Mouse (Mus musculus): ENCODE measurements at regions not wholly inside any gene's neighbourhood (a gene's known extent, or its start where the extent isn't known, plus 50 kb on each side); places are given as distances from the start of the nearest gene placed in this dataset.

- DNase-seq, result no peak
These were observed 326.2 kb upstream of the Fam241a start for GRCm38 (mm10) chr3:128222344-128222743.

GRCm38 (mm10) chr3:128221625-128222024, 325.5 kb upstream of the Fam241a start:
- DNase-seq, result no peak

DNA sequence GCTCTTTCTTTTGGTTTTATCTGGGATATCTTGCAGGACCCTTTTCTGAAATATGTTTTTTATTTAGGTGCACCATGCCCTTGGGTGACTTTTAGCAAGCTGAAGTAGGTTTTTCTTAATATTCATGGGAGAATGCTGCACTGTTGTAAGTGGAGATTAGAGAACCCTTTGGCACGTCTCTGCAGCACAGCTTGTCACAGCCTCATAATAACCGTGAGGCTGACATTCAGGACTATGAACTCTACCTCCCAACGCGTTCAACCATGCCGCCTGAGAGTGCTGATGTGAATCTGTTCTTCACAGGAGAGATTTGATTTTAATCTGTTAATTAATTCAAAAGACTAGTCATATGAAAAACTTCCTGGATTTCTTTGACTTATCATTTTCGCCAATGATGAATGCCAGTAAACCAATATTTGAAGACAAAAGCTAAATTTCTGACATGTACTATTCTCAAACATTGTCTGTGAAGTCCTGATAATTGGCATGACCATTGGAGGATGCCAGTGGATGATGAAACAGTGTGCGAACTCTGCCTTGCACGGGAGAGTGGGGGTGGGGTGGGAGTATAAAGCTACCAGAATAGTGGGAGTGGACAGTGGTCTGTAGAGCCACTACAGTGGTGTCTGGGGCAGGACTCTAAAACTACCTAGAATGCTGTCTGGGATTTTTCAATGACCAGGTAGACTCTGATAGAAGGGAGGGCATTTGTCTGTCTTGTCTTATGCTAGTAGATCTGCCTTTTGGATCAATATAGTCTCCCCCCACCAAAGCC, 324.8 kb upstream of the Fam241a start:
- no peak for DNase-seq

DNA sequence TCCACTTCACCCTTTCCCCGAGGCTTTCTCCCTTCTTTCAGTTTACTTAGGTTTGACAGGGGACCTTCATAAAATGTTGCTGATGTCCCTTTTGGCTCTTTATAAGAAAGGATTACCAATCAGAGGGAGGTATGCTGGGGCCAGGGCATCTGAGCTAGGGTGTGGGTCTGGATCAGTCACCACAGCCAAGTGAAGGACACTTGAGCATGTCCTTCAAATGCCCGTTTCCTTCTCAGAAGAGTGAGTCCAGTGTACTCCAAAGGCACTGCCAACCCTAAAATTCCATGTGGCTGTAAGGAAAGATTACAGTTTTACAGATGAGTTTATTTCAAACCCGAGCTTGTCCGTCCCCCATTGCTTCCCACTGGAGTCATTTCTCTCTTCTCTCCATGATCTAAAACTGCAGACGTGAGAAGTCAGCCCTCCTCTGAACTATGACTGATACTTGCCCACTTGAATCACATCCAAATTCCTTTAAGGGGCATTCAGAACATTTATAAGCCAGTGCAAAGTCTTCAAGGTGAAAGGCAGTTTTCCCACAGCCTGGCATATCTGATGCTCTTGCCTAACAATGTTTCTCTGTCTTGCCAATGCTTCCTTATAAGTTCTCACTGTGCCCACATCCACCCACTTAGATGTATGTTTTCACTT, 321.8 kb upstream of the Fam241a start:
- no peak for DNase-seq

GRCm38 (mm10) chr3:128212256-128212655, 316.1 kb upstream of the Fam241a start:
- DNase-seq, result no peak

- no peak for DNase-seq
These were observed 314.5 kb upstream of the Fam241a start for GRCm38 (mm10) chr3:128210591-128210990.

DNA sequence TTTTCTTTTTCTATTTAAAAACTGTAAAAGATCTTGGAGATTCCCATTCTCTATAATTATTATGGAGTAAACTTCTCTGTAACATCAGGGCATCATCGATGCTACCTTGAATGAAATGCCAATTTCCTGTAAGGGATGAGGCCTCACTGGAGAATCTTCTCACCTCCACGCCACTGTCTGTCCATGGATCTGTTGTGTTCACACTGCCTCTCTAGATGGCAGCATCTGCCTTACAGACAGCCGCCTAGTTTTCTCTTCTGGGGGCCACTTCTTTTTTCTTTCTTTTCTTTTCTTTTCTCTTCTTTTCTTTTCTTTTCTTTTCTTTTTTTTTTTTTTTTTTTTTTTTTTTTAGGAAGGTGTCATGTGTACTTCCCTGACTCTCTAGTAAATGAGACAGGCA, 310.8 kb upstream of the Fam241a start:
- DNase-seq, result no peak

GRCm38 (mm10) chr3:128206483-128206882, 310.4 kb upstream of the Fam241a start:
- no peak for DNase-seq

DNA sequence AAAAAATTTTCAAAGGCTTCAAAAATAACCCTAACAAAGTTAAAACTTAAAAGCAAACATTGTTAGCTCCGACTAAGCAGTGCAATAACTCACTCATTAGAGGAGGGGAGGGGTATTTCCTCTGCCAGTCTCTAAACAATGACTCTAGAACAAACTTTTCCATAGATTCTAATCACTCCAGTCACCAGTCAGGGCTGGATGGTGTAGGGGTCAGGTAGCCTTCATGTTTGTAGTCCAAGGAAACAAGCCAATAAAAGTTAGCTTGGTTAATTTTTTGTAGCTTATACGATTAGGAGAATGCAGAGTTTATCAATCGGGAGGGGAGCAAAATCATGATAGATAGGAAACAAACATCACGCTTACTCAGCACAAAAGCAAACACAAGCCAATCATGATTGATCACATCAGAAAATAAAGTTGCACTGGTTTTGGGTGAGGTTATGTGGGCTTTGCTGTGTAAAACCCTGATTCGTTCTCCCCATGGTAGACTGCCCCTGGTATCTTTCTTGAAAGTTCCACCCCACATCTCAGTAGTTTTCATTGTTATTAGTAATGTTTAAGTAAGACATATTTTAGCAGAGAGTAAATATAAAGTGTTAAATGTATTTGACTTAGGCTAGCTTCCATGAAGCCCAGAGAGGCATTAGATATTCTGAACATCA, 304.6 kb upstream of the Fam241a start:
- no peak for DNase-seq

GRCm38 (mm10) chr3:128199466-128199865, 303.3 kb upstream of the Fam241a start:
- no peak for DNase-seq

DNA sequence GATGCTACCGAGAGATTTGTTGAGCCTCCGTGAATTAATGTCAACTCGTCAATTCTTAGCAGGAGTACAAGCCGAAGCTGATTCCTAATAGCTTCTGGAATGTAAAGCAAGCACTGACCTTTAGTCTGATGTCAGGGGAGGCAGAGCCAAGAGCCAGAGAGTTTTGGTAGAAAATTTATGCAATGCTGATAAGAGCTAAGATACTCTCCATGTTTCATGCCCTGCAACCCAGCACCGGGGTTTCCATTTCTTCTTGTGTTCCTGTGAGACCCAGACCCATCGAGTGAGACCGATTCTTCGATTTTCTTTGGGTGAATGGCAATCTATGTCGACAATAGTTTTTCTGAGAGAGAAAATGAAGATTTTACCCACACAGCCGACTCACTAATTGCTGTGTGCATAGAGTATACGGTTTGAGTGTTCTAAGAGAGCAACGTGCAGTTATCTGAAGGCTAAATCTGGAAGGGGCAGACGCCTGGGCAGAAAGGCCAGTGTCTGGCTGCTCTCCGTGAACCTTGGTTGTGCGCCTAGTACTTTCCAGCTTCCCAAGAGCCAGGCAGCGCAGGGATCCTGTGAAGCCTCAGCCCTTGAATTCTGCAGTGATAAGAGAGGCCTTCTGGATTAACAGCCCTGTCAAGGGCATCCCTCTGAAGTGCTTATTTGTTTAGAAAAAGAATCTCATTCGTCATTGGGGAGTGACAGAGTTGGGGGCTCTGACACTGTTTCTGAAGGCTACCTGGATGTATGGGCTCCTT, 296.1 kb upstream of the Fam241a start:
- no peak for DNase-seq

GRCm38 (mm10) chr3:128187330-128188044, 291.4 kb upstream of the Fam241a start:
- DNase-seq, result no peak

DNA sequence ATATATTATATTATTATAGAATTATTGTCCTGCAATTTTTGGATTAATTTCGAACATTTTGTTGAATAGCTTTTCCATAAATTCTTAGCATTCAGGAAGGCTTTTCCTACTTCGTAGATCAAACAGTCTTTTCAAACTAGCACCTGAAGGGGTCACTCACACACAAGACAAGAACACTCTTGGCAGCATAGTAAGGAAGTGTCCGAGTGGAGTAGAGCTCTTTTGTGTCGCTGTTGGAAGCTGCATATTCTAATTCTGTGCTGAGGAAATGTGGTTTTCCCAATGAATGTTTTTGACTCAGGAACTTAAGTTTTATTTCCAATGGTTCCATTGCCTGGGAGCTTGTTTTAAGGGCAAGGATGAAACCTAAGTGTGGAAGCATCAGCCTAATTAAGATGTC, 290.2 kb upstream of the Fam241a start:
- DNase-seq, result no peak

DNA sequence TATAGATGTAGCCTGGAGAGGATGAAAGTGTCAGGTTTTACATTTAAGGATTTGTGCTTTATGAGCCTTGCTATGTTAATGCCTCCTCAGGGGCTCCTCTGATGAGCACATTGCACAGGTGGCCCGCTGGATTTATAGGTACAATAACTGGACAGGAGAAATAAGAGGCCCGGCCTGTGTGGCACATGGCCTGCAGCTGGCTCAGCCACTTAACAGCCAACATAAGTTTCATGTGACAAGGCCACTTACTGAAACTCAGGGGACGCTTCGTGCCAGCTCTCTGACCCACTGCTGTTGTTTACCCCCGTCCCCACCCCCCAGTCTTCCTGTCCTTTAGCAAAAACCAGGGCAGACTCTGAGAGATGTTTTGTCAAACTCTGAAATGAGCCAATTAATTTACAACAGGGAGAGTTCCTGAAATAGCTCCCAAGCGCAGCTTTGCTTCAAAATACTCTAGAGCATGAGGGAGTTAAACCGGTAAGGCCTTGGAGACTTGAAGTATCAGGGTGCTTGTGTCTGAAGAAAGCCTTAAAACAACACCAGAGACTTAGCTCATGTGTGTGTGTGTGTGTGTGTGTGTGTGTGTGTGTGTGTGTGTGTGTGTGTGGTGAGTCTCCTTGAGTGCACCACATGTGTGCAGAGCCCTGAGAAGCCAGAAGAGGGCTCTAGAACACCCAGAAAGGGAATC, 285.2 kb upstream of the Fam241a start:
- DNase-seq, result no peak

GRCm38 (mm10) chr3:128149216-128149615, 253.1 kb upstream of the Fam241a start:
- DNase-seq, result no peak

DNA sequence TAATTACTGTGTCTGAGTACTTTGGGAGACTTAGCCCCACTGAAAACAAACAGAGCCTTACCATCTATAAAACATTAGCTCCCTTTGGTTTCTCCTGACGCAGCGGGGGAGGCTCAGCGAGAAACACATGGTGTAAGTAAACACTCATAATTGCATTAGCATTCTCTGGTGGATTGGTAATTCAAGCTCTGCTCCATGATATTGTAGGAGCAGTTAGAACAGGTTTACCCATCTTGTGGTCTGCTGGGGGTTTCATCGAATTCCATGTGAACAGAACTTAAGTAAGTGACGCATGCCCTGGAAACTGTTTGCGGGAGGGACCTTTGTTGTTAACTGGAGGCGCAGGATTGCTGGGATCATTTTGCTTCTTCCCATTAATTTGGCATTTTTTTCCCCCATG, 249.2 kb upstream of the Fam241a start:
- DNase-seq, result no peak

DNA sequence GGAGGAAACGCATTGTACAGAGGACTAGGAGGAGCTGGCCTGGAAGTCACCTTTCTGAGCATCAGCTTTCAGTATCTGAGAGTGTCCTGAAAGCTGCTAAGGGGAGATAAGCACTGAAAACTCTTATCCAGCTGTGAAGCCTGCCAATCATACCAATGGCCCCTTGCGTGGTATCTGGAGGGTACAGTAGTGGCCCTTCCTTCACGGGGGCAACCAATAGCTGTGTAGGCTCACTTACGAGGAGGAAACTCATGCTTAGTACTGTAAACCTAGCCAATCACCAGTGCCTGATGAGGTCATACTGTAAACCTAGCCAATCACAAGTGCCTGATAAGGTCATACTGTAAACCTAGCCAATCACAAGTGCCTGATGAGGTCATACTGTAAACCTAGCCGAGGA, 231.7 kb upstream of the Fam241a start:
- DNase-seq, result no peak

GRCm38 (mm10) chr3:128126664-128127063, 230.5 kb upstream of the Fam241a start:
- no peak for DNase-seq

DNA sequence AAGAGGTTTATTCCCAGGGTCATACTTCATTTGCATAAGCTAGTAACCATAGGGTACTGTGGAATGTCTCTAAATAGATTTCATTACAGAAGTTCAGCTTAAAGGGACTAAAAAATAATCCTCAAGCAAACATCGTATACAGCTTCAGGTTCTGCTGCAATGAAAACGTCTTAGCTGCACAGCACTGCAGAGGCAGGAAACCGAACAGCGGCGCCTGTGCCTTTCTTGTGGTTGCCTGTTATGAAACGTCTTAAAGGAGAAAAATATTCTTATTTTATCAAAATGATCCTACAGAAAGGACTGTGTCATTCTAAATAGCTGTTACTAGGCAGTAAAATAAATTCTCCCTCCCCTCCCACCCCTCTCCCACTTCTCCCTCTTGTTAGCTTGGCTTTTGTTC, 226.0 kb upstream of the Fam241a start:
- DNase-seq, result no peak

- DNase-seq, result no peak
These were observed 224.7 kb upstream of the Fam241a start for GRCm38 (mm10) chr3:128120647-128121440.

GRCm38 (mm10) chr3:128113209-128113608, 217.1 kb upstream of the Fam241a start:
- DNase-seq, result no peak
